In the genomic region with DNA sequence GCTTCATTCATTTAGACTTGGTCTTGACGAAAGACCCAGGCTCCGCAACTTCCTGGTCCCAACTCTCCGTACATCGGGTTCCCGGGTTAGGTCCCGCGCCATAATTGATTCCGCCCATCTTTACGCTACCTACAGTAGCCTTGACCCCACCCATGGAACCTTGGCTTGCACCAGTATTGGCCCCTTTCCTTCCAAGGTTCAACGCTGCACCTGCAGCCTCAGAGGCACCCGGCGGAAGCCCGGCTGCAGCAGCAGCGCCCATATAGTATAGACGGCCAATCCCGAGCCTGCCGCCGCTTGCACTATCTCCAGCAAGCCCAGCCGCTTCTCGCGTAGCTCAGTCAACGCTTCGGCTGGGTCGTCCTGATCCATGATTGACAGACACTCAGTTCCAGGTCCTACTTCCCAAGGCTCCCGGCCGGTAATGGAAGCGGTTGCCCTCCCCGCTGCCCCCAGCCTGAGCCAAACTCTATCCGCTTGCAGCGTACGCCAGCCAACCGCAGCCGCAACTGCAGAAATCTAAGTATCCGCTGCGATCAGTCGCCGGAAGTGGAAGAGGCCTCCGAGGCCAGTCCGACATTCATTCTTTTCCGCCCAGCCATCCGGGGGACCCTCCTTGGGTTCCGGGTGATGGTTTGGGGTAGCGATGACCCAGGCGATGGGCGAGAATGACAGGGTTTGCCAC, we compare ENCODE assay signal across 8 mouse cellular contexts. TPM values are rescaled to one million over a fixed set of nuclear protein-coding genes. Genes with fewer than 3 reads are reported as not detected.
DNase-seq lines count a peak whose midpoint lies in the region; ATAC-seq lines count a peak whose summit lies in the region.

No protein-coding gene starts in this region.

- peak overlapping the region; percentile 94 for H3K27ac ChIP-seq in hindbrain, embryonic 11.5 days (ENCODE audit: low read depth, low read length)

- peak overlapping the region; percentile 88 for H3K4me2 ChIP-seq in hindbrain, embryonic 11.5 days (replicated peaks; ENCODE audit: low read depth, low read length)

- H3K27me3 ChIP-seq in hindbrain, embryonic 11.5 days (ENCODE audit: control insufficient read depth, insufficient read depth, low read length), result no peaks in the 10 kb centered on the region

- H3K9me3 ChIP-seq in hindbrain, embryonic 11.5 days (ENCODE audit: control insufficient read depth, low read length), result no peaks in the 10 kb centered on the region

- ATAC-seq in hindbrain, embryonic 11.5 days (ENCODE audit: low FRiP score), result peak; percentile 41

- no peaks in the 10 kb centered on the region; the same call in 1 of the 2 replicates for H3K36me3 ChIP-seq in hindbrain, embryonic 11.5 days (ENCODE audit: control insufficient read depth, insufficient read depth, low read length)

- peak overlapping the region; percentile 78 for H3K4me3 ChIP-seq in hindbrain, embryonic 11.5 days (ENCODE audit: low read depth, low read length)

- under 1% methylated on average over 45 of the region's 45 CpGs for WGBS in hindbrain, embryonic 11.5 days

- H3K4me1 ChIP-seq in hindbrain, embryonic 11.5 days (replicated peaks; ENCODE audit: control insufficient read depth, insufficient read depth, low read length), result peaks cover 23% of the 10 kb centered on the region

- peak; percentile 90 for DNase-seq in Muller cell, postnatal 12 days (ENCODE audit: inconsistent ontology term)
- DNase-seq in cerebellum, postnatal 10 days, result peak; percentile 92 to 94
- DNase-seq in frontal cortex, adult 2 months (ENCODE audit: extremely low spot score in 1 of 2, low spot score in 1 of 2), result peak; percentile 64 to 91
- peak; percentile 90 for DNase-seq in hindbrain, embryonic 11.5 days (ENCODE audit: low spot score)
- peak; percentile 84 to 88 for DNase-seq in layer of hippocampus, postnatal 25 days (ENCODE audit: extremely low spot score in 1 of 2, low spot score in 1 of 2)
- peak; percentile 77 for DNase-seq in lung, postnatal 25 days (ENCODE audit: low spot score)
- peak; percentile 74 for DNase-seq in retina, adult 2 months (ENCODE audit: low read depth, low spot score)
- peak; percentile 89 for DNase-seq in thymus, postnatal 25 days

- peak overlapping the region; percentile 88 for H3K9ac ChIP-seq in hindbrain, embryonic 11.5 days (ENCODE audit: low read depth, low read length)

RNA-seq across cellular contexts. Expression of a gene that starts 0.7 kb away (rescaled TPM):
- 158 and 169 TPM in 2 replicates for polyA plus RNA-seq in frontal cortex, adult 2 months (2012; rRNA removed)
- 64.8 and 70.9 TPM in 2 replicates for polyA plus RNA-seq in hindbrain, embryonic 11.5 days (2014; fragmentation: Nextera tagmentation; extraction: Ambion mirVana)
- 10 to 100 TPM; 81.7 to 88.0 TPM for total RNA-seq in layer of hippocampus, postnatal 25 days (2021)

RNA-seq across cellular contexts. Expression of a gene that starts 3.5 kb away (rescaled TPM):
- polyA plus RNA-seq in frontal cortex, adult 2 months (2012; rRNA removed), result 1.4 and 2.0 TPM in 2 replicates
- 0.56 TPM in 1 of 2 replicates, not detected in the other for polyA plus RNA-seq in hindbrain, embryonic 11.5 days (2014; fragmentation: Nextera tagmentation; extraction: Ambion mirVana)
- 1 to 10 TPM; 1.6 to 3.5 TPM for total RNA-seq in layer of hippocampus, postnatal 25 days (2021)

RNA-seq across cellular contexts. Expression of a gene that starts 5.0 kb away (rescaled TPM):
- polyA plus RNA-seq in frontal cortex, adult 2 months (2012; rRNA removed), result 159 and 186 TPM in 2 replicates
- polyA plus RNA-seq in hindbrain, embryonic 11.5 days (2014; fragmentation: Nextera tagmentation; extraction: Ambion mirVana), result 16.9 and 24.1 TPM in 2 replicates
- 10 to 100 TPM; 82.7 to 89.2 TPM for total RNA-seq in layer of hippocampus, postnatal 25 days (2021)

RNA-seq across cellular contexts. Expression of a gene that starts 5.6 kb away (rescaled TPM):
- 0.06 and 0.08 TPM in 2 replicates for polyA plus RNA-seq in frontal cortex, adult 2 months (2012; rRNA removed)
- 0.42 TPM in 1 of 2 replicates, not detected in the other for polyA plus RNA-seq in hindbrain, embryonic 11.5 days (2014; fragmentation: Nextera tagmentation; extraction: Ambion mirVana)
- not detected for total RNA-seq in layer of hippocampus, postnatal 25 days (2021)

RNA-seq across cellular contexts. Expression of a gene that starts 6.5 kb away (rescaled TPM):
- 223 and 246 TPM in 2 replicates for polyA plus RNA-seq in frontal cortex, adult 2 months (2012; rRNA removed)
- polyA plus RNA-seq in hindbrain, embryonic 11.5 days (2014; fragmentation: Nextera tagmentation; extraction: Ambion mirVana), result 63.6 and 70.3 TPM in 2 replicates
- 100 to 1,000 TPM; 112 to 126 TPM for total RNA-seq in layer of hippocampus, postnatal 25 days (2021)

Comparison
In these comparisons a context has a peak if more than half of its experiments do, and no peak if none do; other contexts are left out.
1. Peak in every context shown above with its lines: DNase-seq, ATAC-seq, H3K4me3 ChIP-seq and H3K27ac ChIP-seq.